8 mouse cellular contexts compared by ENCODE assay signal in the genomic region with DNA sequence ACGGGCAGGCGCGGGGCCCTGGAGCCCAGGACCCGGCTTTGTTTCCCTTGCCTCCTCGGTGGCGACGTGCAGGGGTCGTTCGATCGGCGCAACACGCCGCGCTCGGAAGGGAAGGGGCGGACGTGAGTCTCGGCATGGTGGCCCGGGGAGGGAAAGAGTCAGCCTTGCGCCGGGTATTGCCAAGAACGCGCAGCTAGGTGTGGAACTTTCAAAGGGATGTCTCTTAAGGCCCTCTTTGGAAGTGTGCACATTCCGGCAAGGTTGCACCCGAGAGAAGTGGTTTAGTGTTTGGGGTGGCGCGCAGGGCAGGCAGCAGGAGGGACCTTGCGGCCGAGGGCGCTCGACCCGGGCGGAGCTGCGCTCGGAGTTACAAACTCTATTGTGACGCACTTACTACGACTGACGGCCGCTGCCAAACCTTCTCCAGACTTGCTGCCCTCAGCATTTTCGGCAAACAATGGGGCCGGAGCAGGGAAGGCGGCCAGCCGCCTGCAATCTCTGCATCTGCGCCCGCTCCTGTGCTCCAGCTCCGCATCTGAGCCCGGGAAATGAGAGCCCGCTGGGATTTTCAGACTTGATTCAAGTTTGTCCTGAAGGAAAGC. TPM values are rescaled to one million over a fixed set of nuclear protein-coding genes. Genes with fewer than 3 reads are reported as not detected.
A peak's percentile ranks its signal among the peaks of the same experiment; 100 is the strongest.
DNase-seq lines count a peak whose midpoint lies in the region; ATAC-seq and TF ChIP-seq lines count a peak whose summit lies in the region.

No protein-coding gene starts in this region.

- ATAC-seq in intestine, embryonic 15.5 days: peak; percentile 48
- ATAC-seq in limb, embryonic 11.5 days (ENCODE audit: insufficient number of reproducible peaks, low FRiP score, low TSS enrichment, low read depth): 0 out of 2 replicates have a peak, but pooled peaks have one; percentile 14
- peak; percentile 36 for ATAC-seq in midbrain, embryonic 11.5 days (ENCODE audit: low FRiP score)

- H3K27ac ChIP-seq in intestine, embryonic 15.5 days: peak overlapping the region; percentile 83
- peak overlapping the region; percentile 76 for H3K27ac ChIP-seq in limb, embryonic 11.5 days (replicated peaks; ENCODE audit: low read depth, low read length)
- H3K27ac ChIP-seq in midbrain, embryonic 11.5 days (ENCODE audit: low read depth, low read length): peak overlapping the region; percentile 77
- H3K27ac ChIP-seq in small intestine, adult 2 months (ENCODE audit: insufficient read depth, low read depth, low read length): peak overlapping the region; percentile 84

- peak; percentile 45 for DNase-seq in thymus, postnatal 10 days (ENCODE audit: low spot score in 2 of 2)
- DNase-seq in thymus, postnatal 0 days (ENCODE audit: low spot score): no peak
- peak; percentile 59 for DNase-seq in embryo, embryonic 11.5 days (ENCODE audit: low read depth, low spot score)
- DNase-seq in gastrocnemius, postnatal 4 days (ENCODE audit: low spot score in 2 of 2): peak; percentile 59 to 82
- DNase-seq in limb, embryonic 11.5 days (ENCODE audit: low spot score): peak; percentile 81
- no peak for DNase-seq in midbrain, embryonic 11.5 days (ENCODE audit: low spot score, missing footprints)

- no peak for TF ChIP-seq CTCF in small intestine, adult 2 months (IDR thresholded peaks at IDR 0.05; ENCODE audit: extremely low read depth, insufficient read length, insufficient replicate concordance, low read depth, low read length)

- TF ChIP-seq POLR2A in small intestine, adult 2 months (IDR thresholded peaks at IDR 0.05; ENCODE audit: low read depth, low read length): no peak

- peak overlapping the region; percentile 69 for H3K9ac ChIP-seq in intestine, embryonic 15.5 days
- H3K9ac ChIP-seq in limb, embryonic 11.5 days (ENCODE audit: low read length): peak overlapping the region; percentile 70
- peak overlapping the region; percentile 66 for H3K9ac ChIP-seq in midbrain, embryonic 11.5 days (ENCODE audit: low read length)

- peak overlapping the region; percentile 95 for H3K4me2 ChIP-seq in intestine, embryonic 15.5 days (replicated peaks)
- H3K4me2 ChIP-seq in limb, embryonic 11.5 days (ENCODE audit: low read depth, severe bottlenecking): peak overlapping the region; percentile 95
- H3K4me2 ChIP-seq in midbrain, embryonic 11.5 days: peak overlapping the region; percentile 98

- 0 out of 2 replicates have a peak, but pooled peaks cover 6% of the 10 kb centered on the region for H3K36me3 ChIP-seq in intestine, embryonic 15.5 days
- H3K36me3 ChIP-seq in limb, embryonic 11.5 days (ENCODE audit: control insufficient read depth, insufficient read depth, low read length): peaks cover 15% of the 10 kb centered on the region; the same call in 1 of the 2 replicates
- no peaks in the 10 kb centered on the region; the same call in 1 of the 2 replicates for H3K36me3 ChIP-seq in midbrain, embryonic 11.5 days (ENCODE audit: control insufficient read depth, insufficient read depth, low read length)
- peaks cover 12% of the 10 kb centered on the region for H3K36me3 ChIP-seq in small intestine, adult 2 months (ENCODE audit: control insufficient read depth, insufficient read depth, low read length)

- WGBS in intestine, embryonic 15.5 days: under 1% methylated on average over 43 of the region's 48 CpGs
- WGBS in limb, embryonic 11.5 days: under 1% methylated on average over 48 of the region's 48 CpGs
- 0% methylated on average over 48 of the region's 48 CpGs for WGBS in midbrain, embryonic 11.5 days
- under 1% methylated on average over 48 of the region's 48 CpGs for WGBS in small intestine, adult 2 months

- peaks cover 19% of the 10 kb centered on the region for H3K27me3 ChIP-seq in intestine, embryonic 15.5 days (replicated peaks)
- H3K27me3 ChIP-seq in limb, embryonic 11.5 days (ENCODE audit: control insufficient read depth, insufficient read depth, low read length): peaks cover 19% of the 10 kb centered on the region
- H3K27me3 ChIP-seq in midbrain, embryonic 11.5 days (ENCODE audit: control insufficient read depth, insufficient read depth, low read length): peaks cover 19% of the 10 kb centered on the region
- no peaks in the 10 kb centered on the region for H3K27me3 ChIP-seq in small intestine, adult 2 months (ENCODE audit: control insufficient read depth, insufficient read depth, low read length)

- peaks cover 38% of the 10 kb centered on the region for H3K4me1 ChIP-seq in intestine, embryonic 15.5 days (replicated peaks)
- peaks cover 28% of the 10 kb centered on the region for H3K4me1 ChIP-seq in limb, embryonic 11.5 days (ENCODE audit: control insufficient read depth, insufficient read depth, low read length)
- H3K4me1 ChIP-seq in midbrain, embryonic 11.5 days (ENCODE audit: control insufficient read depth, insufficient read depth, low read length): peaks cover 25% of the 10 kb centered on the region
- H3K4me1 ChIP-seq in small intestine, adult 2 months (ENCODE audit: control insufficient read depth, insufficient read depth, insufficient read length, low read length): peaks cover 11% of the 10 kb centered on the region

- no peaks in the 10 kb centered on the region for H3K9me3 ChIP-seq in intestine, embryonic 15.5 days
- no peaks in the 10 kb centered on the region for H3K9me3 ChIP-seq in limb, embryonic 11.5 days (ENCODE audit: control insufficient read depth, low read length)
- H3K9me3 ChIP-seq in midbrain, embryonic 11.5 days (ENCODE audit: control insufficient read depth, low read length): no peaks in the 10 kb centered on the region

- peak overlapping the region; percentile 76 for H3K4me3 ChIP-seq in intestine, embryonic 15.5 days (replicated peaks)
- peak overlapping the region; percentile 73 for H3K4me3 ChIP-seq in limb, embryonic 11.5 days (ENCODE audit: low read depth, low read length)
- peak overlapping the region; percentile 59 for H3K4me3 ChIP-seq in midbrain, embryonic 11.5 days (ENCODE audit: low read depth, low read length)
- peak overlapping the region; percentile 83 for H3K4me3 ChIP-seq in small intestine, adult 2 months (ENCODE audit: low read depth, low read length)

RNA-seq across cellular contexts. Expression of a gene that starts 2.0 kb away (rescaled TPM):
- 24.4 and 25.6 TPM in 2 replicates for polyA plus RNA-seq in thymus, postnatal 0 days (2015; fragmentation: Nextera tagmentation; extraction: Ambion mirVana)
- 10 to 100 TPM; 18.0 to 23.7 TPM for total RNA-seq in gastrocnemius, postnatal 4 days (2021)
- 12.8 and 13.1 TPM in 2 replicates for polyA plus RNA-seq in intestine, embryonic 15.5 days (2015; fragmentation: Nextera tagmentation; extraction: Ambion mirVana)
- 21.6 and 23.4 TPM in 2 replicates for polyA plus RNA-seq in limb, embryonic 11.5 days (2014; fragmentation: Nextera tagmentation; extraction: Ambion mirVana)
- 15.1 and 16.9 TPM in 2 replicates for polyA plus RNA-seq in midbrain, embryonic 11.5 days (2014; fragmentation: Nextera tagmentation; extraction: Ambion mirVana)
- polyA plus RNA-seq in small intestine, adult 2 months (2012; rRNA removed): 2.9 and 7.4 TPM in 2 replicates

Comparison
In these comparisons a context has a peak if more than half of its experiments do, and no peak if none do; other contexts are left out.
1. DNase-seq: peak in thymus, postnatal 10 days (2 of 2), embryo, embryonic 11.5 days (single experiment), gastrocnemius, postnatal 4 days (2 of 2) and limb, embryonic 11.5 days (single experiment); none in thymus, postnatal 0 days (single experiment) and midbrain, embryonic 11.5 days (single experiment).
2. Peak in every context shown above with its lines, with median percentiles within 50 percentile points of each other: ATAC-seq, H3K27ac ChIP-seq, H3K4me2 ChIP-seq, H3K4me3 ChIP-seq and H3K9ac ChIP-seq.